Mouse (Mus musculus) adrenal gland, postnatal 36 days (tissue): ENCODE data around the gene Ihh. TPM values are rescaled to one million over a fixed set of nuclear protein-coding genes. Genes with fewer than 3 reads are reported as not detected.

Experiments
- DNase-seq, 2 experiments: peaks; one replicate each; pipeline ENCODE4 v3.0.0; 2021; ENCODE audit warnings: mixed read lengths in 1 of 2
- long read RNA-seq, 2 experiments: library from polyadenylated mRNA; stranded (forward); transcript quantifications; one replicate each; pipeline ENCODE4 v2.0.0; 2021; ENCODE audit warnings: borderline sequencing depth in 2 of 2
- total RNA-seq, 2 experiments: library from RNA; stranded (reverse); gene quantifications; 2 replicates each; pipeline ENCODE4 v1.2.3; 2021

Ihh gene
- not detected for total RNA-seq
- long read RNA-seq, experiment 1: 0 reads
- long read RNA-seq, experiment 2, partial matches to known transcripts: 0 of 1 reads
- long read RNA-seq, experiment 2, other reads (novel, unspliced or antisense): 0 of 1 reads

DNA sequence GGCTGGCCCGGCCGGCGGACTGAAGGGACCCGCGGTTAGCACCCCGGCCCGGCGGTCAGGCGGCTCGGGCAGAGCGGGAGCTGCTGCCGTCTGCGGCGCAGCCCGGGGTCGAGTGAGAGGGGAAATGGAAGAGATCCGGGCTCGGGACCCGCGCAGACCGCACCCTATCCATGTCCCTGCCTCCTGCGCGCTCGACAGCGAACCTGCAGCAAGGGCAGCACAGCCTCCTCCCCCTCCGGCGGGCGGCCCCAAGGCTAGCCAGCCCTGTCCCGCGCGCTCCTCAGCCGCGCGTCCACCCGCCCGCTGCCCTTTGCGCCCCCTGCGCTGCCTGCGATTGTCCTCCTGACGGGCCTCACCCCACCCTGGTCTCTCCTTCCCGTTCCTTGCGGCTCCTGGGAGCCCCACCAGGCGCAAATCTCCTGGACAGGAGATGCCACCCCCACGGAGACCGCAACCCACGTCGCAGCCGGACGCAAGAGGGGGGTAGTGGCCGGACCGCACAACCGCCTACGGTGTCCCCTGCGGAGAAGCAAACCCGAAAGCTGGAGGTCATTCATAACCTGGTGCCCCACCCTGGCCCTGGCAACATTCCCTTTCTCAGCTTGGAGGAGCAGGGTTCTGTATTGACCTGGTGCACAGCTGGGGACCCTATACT, at the start of gene Ihh:
TSS of gene Ihh (minus strand) at position 117 of the 655 bp plus-strand sequence.
- peak; percentile 21 to 29 for DNase-seq

DNA sequence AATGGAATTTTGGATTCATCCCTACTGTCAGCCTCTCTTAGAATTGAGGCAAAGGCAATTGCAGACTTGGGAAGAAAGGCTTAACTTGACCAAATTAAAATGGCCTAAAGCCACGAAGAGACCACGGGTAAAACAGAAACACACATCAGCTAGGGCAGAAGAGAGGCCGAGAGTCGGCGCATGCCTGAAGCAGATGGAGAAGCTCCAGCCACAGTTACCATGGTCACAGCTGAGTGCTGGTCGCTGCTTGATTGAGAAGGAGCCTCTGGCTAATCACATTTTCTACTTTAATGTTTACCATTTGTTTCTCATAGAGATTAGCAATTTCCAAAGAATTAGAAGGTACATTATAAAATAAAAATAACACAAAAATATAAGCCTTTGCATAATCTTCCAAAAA, 49.7 kb upstream of the Ihh start:
- no peak for DNase-seq

DNA sequence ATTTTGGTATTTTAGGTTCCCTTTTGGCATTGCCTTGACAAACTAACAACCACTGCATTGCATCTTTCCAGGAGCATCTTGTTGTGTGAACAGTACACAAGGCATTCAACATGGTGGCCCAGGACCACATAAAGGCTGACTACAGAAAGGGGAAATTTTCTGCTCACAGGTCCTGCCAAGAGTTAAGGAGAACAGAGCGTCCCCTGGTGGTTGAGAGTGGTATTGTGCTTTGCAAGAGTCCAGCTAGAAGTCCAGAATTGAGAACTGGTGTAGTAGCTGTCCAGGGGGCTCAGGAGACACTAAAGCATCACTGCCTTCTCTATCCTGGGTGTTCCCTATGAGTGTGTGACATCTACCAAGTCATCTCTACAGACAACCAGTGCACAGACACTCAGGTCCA, 49.0 kb upstream of the Ihh start:
- DNase-seq: peak; percentile 48 to 56

DNA sequence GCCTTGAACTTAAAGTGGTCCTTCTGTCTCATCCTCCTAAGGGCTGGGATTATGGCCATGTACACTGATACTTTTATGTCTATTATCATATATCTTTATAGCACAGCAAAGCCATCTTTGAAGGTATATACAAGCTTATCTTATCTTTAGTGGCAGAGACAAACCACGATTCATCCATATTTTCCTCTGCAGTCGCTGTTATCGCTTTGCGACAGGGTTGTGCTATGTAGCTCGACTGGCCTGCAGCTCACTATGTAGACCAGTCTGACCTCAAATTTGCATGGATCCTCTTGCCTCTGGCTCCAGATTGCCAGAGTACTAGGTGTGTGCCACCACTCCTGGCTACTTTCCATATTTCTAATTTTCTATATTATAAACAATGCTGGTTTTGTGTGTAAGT, 47.7 kb upstream of the Ihh start:
- no peak for DNase-seq

GRCm38 (mm10) chr1:74997231-74997630, 45.8 kb upstream of the Ihh start:
- DNase-seq: no peak

DNA sequence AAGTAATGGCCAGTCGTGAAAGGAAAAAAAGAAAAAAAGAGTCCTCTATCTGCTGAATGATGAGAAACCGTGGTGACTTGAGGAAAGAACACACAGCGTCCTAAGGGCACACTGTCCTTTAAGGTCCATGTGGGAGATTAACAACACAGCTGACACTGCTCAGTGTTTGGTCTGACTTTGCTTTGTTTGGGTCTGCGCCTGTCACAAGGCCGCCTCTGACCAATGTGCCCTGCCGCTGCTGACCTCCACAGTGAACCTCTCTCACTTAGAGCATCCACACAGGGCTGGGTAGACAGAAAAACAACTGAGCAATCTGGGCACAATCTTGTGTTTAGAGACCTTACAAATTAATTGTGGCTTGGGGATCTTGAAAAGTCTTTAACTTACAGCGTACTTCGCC, 25.5 kb upstream of the Ihh start:
- no peak for DNase-seq

DNA sequence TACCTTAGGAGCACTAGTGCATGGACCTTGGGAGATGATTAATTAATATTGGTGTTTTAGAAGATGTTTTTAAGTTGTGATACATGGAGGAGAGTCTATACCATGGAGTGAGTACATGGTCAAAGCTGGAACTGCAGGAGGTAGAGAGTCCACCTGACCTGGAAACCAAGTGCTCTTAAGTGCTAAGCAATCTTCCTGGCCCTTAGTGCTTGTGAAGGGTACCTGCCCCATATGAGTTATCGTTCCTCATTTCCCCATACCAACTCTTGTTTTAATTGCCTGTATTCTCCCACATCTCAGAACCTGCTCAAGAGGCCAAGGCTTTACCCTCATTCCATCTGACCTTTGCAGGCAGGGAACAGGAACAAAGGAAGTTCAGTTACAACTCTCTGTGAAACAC, 24.5 kb upstream of the Ihh start:
- DNase-seq: no peak

DNA sequence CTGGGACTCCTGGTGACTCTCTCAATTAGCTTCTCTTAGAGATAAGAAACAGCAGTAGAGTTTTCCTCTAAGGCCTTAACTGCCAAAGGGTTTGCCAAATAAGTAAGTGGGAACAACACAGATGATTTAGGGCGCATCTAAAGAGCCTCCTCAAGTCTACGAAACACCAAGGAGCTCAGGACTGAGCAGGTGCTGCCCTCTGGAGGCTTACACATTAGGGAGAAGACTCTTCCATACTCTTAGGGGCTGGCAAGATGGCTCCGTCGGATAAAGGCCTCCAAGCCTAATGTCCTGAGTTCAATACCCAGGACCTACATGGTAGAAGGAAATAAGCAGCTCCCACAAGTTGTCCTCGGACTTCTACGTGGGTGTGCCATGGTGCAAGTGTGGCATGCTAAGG, 22.1 kb upstream of the Ihh start:
- DNase-seq: no peak

DNA sequence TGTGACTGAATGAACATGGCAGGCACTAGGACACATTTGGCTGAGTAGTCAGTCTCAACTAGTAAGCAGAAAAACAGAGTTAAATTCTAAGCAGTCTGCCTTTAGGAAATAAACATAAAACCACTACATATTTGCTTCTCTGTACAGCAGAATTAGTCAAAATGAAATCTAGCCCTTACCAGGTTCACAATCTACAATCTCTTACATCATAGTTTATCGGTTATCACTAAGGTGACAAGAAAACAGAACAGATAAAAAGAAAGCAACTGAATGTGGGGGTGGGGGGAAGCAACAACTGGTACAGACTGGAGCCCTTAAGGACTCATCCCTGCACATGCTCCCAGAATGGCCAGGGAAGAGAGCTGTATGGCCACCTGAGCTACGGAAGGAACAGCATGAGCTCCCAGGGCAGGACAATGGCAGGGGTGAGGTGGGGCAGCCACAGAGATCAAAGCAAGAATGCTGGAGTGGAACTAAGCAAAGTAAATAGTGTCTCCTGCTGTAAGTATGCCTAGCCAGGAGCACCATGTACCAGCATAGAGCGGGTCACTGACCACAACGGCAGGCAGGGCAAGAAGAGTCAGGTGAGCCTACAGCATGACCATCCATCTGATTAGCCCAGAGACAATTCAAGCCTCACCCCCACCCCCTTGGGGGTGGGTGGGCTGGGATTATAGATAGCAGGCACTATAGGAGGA, 20.0 kb upstream of the Ihh start:
- DNase-seq: no peak

- DNase-seq: peak in 1 of 2 experiments; percentile 35
Observed at GRCm38 (mm10) chr1:74967962-74968580, 16.6 kb upstream of the Ihh start.

- DNase-seq: peak; percentile 78 to 86
Observed at GRCm38 (mm10) chr1:74964494-74965215, 13.2 kb upstream of the Ihh start.

- no peak for DNase-seq
Observed at GRCm38 (mm10) chr1:74962853-74963227, 11.4 kb upstream of the Ihh start.

GRCm38 (mm10) chr1:74962126-74962852, 10.8 kb upstream of the Ihh start:
- no peak for DNase-seq

- no peak for DNase-seq
Observed at GRCm38 (mm10) chr1:74961722-74962121, 10.2 kb upstream of the Ihh start.

- no peak for DNase-seq
Observed at GRCm38 (mm10) chr1:74960059-74960458, 8.6 kb upstream of the Ihh start.

- DNase-seq: no peak
Observed at GRCm38 (mm10) chr1:74950576-74951490, 639 bp downstream of the Ihh start.

DNA sequence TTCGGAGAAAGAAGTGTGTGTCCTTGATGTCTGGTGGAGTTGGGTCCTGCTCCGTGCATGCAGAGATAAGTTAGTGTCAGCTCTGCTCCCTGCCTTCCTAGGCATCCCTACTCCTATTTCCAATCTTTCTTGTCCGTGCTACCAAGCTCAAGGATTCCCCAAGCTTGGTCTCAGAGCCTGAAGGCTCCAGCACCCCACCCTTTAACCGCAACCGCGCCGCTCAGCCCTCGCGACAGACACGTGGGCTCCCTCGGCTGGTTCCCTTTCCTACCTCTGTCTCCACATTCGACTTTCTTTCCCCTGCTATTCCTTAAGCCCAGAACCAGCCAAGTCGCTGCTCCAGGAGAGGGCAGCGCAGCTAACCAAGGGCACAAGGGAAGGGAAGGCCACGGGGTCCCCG, 1.4 kb downstream of the Ihh start:
- DNase-seq: no peak

DNA sequence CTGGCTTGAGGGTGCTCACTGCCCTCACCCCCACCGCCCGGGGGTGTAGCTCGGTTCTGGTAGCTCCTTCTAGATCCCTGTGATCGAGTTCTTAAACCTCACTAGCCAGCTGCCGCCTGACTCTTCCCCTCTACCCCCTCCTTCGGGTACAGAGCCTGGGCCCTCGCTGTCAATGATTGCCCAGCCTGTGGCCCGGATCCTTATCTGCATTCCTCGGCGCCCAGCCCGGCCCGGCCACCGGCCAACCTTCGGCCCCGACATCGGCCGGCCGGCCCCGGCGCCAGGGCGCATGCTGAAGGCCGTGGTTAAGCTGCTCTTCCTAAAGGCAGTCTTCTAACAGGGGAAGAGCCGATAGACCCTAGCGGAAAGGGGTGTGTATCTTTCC, 1.8 kb downstream of the Ihh start:
- DNase-seq: peak; percentile 62 to 64

- peak; percentile 72 to 79 for DNase-seq
Observed at GRCm38 (mm10) chr1:74948784-74949665, 2.4 kb downstream of the Ihh start.
